Mouse (Mus musculus) cerebellum, postnatal 36 days (tissue): ENCODE data around the gene Zfp189.

ENCODE experiments used
- DNase-seq, 2 experiments: peaks; one replicate each; pipeline ENCODE4 v3.0.0; 2021 to 2022; ENCODE audit warnings: mixed read lengths in 2 of 2

Gene Zfp189

GRCm38 (mm10) chr4:49539665-49540064 is 18.7 kb downstream of the Zfp189 start:
- no peak for DNase-seq

DNA sequence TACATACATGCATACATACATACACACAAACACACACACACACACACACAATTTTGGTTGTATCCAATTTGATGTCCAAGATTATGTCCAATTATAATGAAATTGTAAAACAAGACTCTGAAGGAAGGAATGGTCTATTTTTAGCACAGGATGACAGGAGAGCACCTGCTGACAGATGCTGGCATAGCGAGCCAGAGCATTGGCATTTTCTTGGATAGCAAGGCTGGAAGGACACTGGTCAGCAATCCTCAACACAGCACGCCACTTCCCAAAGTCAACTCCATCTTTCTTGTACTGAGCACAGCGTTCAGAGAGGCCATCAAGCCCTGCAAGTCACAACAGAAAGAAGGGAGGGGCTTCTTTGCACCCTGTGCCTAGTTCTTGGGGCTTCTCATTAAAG is 20.0 kb downstream of the Zfp189 start:
- no peak for DNase-seq

GRCm38 (mm10) chr4:49546026-49546425 is 25.1 kb downstream of the Zfp189 start:
- no peak for DNase-seq

DNA sequence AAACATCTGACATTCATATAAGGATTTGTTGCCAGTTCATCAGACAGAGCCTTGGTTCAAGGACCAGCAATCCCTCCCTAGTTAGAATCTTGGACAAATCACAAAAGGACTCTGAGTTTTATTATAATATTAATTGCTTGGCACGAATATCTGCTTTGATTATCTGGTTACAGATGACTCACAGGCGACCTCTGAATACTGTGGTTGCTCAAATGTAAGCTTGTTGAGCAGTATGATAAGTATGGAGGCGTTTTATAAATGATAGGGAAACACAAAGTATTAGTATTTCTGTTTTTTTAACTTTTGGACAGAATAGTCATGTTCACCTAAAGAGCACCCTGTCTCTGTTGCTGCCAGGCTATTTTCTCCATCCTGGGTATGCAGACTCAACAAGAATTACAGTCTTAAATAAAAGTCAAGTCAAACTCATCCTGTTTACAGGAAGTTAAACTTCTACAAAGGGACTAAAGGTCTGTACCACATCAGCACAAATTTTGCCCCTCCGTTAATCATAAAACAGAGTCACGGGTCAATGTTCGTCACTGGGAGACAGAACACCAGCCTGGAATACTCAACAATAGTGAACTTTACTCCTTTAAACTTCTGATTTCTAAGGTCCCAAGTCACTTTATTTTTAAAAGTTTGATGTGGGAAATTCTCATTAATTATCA is 26.0 kb downstream of the Zfp189 start:
- DNase-seq, result no peak

- no peak for DNase-seq
Observed at GRCm38 (mm10) chr4:49547544-49548219, 26.7 kb downstream of the Zfp189 start.

- DNase-seq, result no peak
Observed at GRCm38 (mm10) chr4:49549383-49549782, 28.4 kb downstream of the Zfp189 start, which contains the start of gene Aldob. Gene Aldob (minus strand): TSS chr4:49549546.

- no peak for DNase-seq
Observed at GRCm38 (mm10) chr4:49553380-49553779, 32.4 kb downstream of the Zfp189 start.

DNA sequence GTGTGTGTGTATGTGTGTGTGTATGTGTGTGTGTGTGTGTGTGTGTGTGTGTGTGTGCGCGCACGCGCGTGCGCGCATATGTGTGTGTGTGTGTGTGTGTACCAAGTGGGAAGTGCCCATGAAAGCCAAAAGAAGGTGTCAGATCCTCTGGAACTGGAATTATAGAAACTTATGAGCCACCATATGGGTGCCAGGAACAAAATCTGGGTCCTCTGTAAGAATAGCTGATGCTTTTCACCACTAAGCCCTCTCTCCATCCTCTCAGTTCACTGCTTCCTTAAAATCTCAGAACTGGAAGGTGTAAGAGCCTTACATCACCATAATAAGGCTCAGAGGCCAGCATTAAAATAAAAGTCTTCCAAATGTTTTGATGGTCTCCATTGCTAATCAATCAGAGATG is 36.4 kb downstream of the Zfp189 start:
- no peak for DNase-seq

- no peak for DNase-seq
Observed at GRCm38 (mm10) chr4:49558181-49558580, 37.2 kb downstream of the Zfp189 start.

DNA sequence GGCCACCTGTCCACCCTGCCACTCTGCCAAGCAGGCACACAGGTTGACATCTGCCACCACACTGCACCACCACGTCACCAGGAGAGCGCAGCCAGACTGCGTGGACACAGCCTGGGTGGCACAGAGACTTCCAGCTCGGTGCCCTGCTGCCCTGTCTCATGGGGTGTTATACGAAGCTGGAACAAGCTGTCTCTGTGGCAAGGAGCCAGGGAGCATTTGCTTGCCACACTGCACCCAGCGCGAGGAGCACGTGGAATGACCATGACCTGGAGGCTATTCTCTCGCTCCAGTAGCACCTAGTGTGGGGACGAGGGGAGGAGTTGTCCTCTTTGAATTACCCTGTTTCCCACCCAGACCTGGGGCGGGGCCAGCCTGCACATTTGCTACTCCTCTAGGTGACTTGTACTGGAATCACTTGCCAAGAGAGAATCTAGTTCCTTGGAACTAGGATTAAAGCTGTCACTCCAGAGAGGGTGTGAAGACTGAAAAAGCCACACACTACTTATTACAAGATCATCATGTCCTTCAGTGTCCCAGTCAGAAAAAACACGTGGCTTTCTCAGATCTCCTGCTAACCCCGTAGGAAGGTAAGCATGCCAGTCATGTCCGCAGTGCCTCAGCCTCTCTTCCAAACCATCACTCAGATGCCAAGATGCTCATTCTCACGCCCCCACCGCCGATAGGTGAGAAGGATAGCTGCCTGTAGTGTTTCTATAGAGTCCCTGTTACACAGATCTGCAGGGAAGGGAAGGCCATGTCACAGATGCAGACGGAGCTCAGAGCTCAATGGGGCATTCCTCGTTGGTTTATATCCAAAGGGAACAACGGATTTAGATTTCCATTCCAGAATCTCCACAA is 39.2 kb downstream of the Zfp189 start:
- peak; percentile 76 to 82 for DNase-seq

DNA sequence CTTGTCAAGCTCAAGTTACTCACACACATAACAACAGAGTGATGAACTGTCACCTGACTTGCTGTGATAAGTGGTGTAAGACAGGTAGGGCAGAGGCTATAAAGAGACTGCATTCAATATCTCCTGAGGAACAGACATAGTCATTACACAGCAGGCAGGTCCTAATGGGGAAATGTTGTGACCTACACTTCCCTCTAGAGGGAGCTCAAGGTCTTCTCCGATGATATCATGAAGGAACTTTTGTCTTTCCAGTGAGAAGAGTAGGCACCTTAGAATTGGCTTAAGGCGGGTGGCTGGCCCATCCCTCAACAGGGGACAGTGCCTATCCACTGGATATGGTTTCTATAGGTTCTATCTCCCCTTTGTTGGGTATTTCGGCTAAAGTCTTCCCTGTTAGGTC is 46.6 kb downstream of the Zfp189 start:
- DNase-seq, result peak; percentile 40 to 74

GRCm38 (mm10) chr4:49572194-49572593 is 51.2 kb downstream of the Zfp189 start:
- DNase-seq, result no peak
